Mouse (Mus musculus) lung, postnatal 25 days (tissue): ENCODE measurements at regions not wholly inside any gene's neighbourhood (a gene's known extent, or its start where the extent isn't known, plus 50 kb on each side); places are given as distances from the start of the nearest gene placed in this dataset.

Experiments used
- DNase-seq: peaks from one replicate; pipeline ENCODE4 v3.0.0; 2022; ENCODE audit warnings: low spot score

DNA sequence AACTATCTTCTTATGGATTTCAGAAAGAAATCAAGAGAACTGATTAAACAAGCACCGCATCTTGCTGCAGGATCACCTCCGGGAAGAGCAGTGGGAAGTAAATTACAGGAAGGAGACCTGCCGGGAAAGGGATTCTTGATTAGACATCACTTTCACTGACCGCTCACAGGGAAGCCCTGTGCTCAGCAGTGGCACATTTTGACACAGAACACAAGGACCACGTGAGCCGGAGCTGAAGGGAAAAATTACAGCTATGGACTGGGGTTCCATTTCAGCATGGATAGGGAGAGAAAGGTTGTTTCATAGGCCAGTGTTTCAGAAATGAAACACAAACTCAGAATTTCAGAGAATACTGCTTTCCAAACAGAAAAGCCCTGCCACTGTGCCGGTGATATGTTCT lies 105.0 kb upstream of the Isl1 start:
- DNase-seq, result no peak

DNA sequence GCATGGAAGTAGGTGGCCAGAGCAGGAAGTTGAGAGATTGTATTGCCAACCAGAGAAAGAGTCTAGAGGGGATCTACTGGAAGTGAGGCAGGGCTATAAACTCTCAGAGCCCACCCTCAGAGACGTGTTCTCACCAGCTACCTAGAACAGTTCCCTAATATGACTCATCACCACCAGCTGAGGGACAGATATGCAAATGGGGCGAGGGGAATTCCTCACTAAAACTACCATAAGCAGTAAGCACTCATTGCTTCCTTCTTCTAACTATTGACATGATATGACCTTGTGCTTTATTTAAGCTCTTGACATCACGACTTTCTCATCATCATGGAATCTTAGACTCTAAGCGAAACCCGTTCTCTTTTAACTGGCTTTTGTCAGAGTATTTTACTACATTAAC lies 101.2 kb upstream of the Isl1 start:
- no peak for DNase-seq
